Mouse (Mus musculus): ENCODE data around the gene 1700024G13Rik. TPM values are rescaled to one million over a fixed set of nuclear protein-coding genes. Genes with fewer than 3 reads are reported as not detected.
"Not testable (repeated sequence)": the region's sequence is repeated elsewhere in the genome, so short reads cannot be mapped to it uniquely, and the experiment has no call there.

1700024G13Rik gene
- polyA plus RNA-seq, 1 experiment from 2014 or later: not detected

GRCm38 (mm10) chr14:32372510-32372909 is 15.7 kb downstream of the 1700024G13Rik start:
- Histone ChIP-seq H3K9me3 (ENCODE audit: control insufficient read depth, low read length) (no peaks in the 10 kb centered on the region), H3K27ac (replicated peaks) (no peak overlapping the region), H3K9ac (ENCODE audit: low read length) (no peak overlapping the region), H3K36me3 (ENCODE audit: control insufficient read depth, insufficient read depth, low read length) (no peaks in the 10 kb centered on the region), H3K27me3 (ENCODE audit: control insufficient read depth, insufficient read depth, low read length) (no peaks in the 10 kb centered on the region), H3K4me1 (replicated peaks; ENCODE audit: control insufficient read depth, insufficient read depth) (no peaks in the 10 kb centered on the region), H3K4me3 (ENCODE audit: low read depth, low read length) (no peak overlapping the region), H3K4me2 (replicated peaks; ENCODE audit: low read depth) (no peak overlapping the region)
- WGBS: 71% methylated on average over 2 of the region's 2 CpGs
- DNase-seq (ENCODE audit: low spot score): no peak
- ATAC-seq (ENCODE audit: low FRiP score, low TSS enrichment): no peak
- no peak for TF ChIP-seq CTCF (IDR thresholded peaks at IDR 0.05; ENCODE audit: low read depth)
- TF ChIP-seq EP300 (optimal IDR thresholded peaks at IDR 0.05): no peak

- Histone ChIP-seq H3K27me3 (ENCODE audit: control insufficient read depth, insufficient read depth, low read length) (no peaks in the 10 kb centered on the region), H3K4me1 (replicated peaks; ENCODE audit: control insufficient read depth, insufficient read depth) (no peaks in the 10 kb centered on the region), H3K4me3 (ENCODE audit: low read depth, low read length) (no peak overlapping the region), H3K9me3 (ENCODE audit: control insufficient read depth, low read length) (no peaks in the 10 kb centered on the region), H3K36me3 (ENCODE audit: control insufficient read depth, insufficient read depth, low read length) (no peaks in the 10 kb centered on the region), H3K9ac (ENCODE audit: low read length) (no peak overlapping the region), H3K27ac (replicated peaks) (no peak overlapping the region), H3K4me2 (replicated peaks; ENCODE audit: low read depth) (no peak overlapping the region)
- 39% methylated on average over 7 of the region's 7 CpGs for WGBS
- ATAC-seq (ENCODE audit: low FRiP score, low TSS enrichment) (no peak), DNase-seq (ENCODE audit: low spot score) (no peak)
- TF ChIP-seq EP300 (optimal IDR thresholded peaks at IDR 0.05) (no peak), CTCF (IDR thresholded peaks at IDR 0.05; ENCODE audit: low read depth) (no peak)
Observed at GRCm38 (mm10) chr14:32369756-32370155, 18.4 kb downstream of the 1700024G13Rik start.

- H3K4me1 ChIP-seq (replicated peaks; ENCODE audit: control insufficient read depth, insufficient read depth): no peaks in the 10 kb centered on the region
- no peak overlapping the region for H3K4me3 ChIP-seq (ENCODE audit: low read depth, low read length)
- DNase-seq (ENCODE audit: low spot score) (no peak), ATAC-seq (ENCODE audit: low FRiP score, low TSS enrichment) (no peak)
- H3K4me2 ChIP-seq (replicated peaks; ENCODE audit: low read depth): no peak overlapping the region
- no peak overlapping the region for H3K27ac ChIP-seq (replicated peaks)
- no peaks in the 10 kb centered on the region for H3K27me3 ChIP-seq (ENCODE audit: control insufficient read depth, insufficient read depth, low read length)
- TF ChIP-seq CTCF (IDR thresholded peaks at IDR 0.05; ENCODE audit: low read depth) (no peak), EP300 (optimal IDR thresholded peaks at IDR 0.05) (no peak)
- 53% methylated on average over 7 of the region's 7 CpGs for WGBS
- no peaks in the 10 kb centered on the region for H3K36me3 ChIP-seq (ENCODE audit: control insufficient read depth, insufficient read depth, low read length)
- H3K9ac ChIP-seq (ENCODE audit: low read length): no peak overlapping the region
- H3K9me3 ChIP-seq (ENCODE audit: control insufficient read depth, low read length): no peaks in the 10 kb centered on the region
Observed at GRCm38 (mm10) chr14:32364359-32364758, 23.8 kb downstream of the 1700024G13Rik start.

GRCm38 (mm10) chr14:32351181-32351920 is 36.8 kb downstream of the 1700024G13Rik start:
- not testable (repeated sequence) for H3K36me3 ChIP-seq (ENCODE audit: control insufficient read depth, insufficient read depth, low read length); DNase-seq (ENCODE audit: low spot score); H3K4me2 ChIP-seq (replicated peaks; ENCODE audit: low read depth); H3K4me1 ChIP-seq (replicated peaks; ENCODE audit: control insufficient read depth, insufficient read depth); H3K27ac ChIP-seq (replicated peaks); H3K27me3 ChIP-seq (ENCODE audit: control insufficient read depth, insufficient read depth, low read length); H3K4me3 ChIP-seq (ENCODE audit: low read depth, low read length); H3K9ac ChIP-seq (ENCODE audit: low read length); ATAC-seq (ENCODE audit: low FRiP score, low TSS enrichment); H3K9me3 ChIP-seq (ENCODE audit: control insufficient read depth, low read length)
- WGBS: 24% methylated on average over 6 of the region's 6 CpGs

GRCm38 (mm10) chr14:32347307-32347706 is 40.9 kb downstream of the 1700024G13Rik start:
- TF ChIP-seq EP300 (optimal IDR thresholded peaks at IDR 0.05) (no peak), CTCF (IDR thresholded peaks at IDR 0.05; ENCODE audit: low read depth) (no peak)
- DNase-seq (ENCODE audit: low spot score): no peak
- Histone ChIP-seq H3K36me3 (ENCODE audit: control insufficient read depth, insufficient read depth, low read length) (no peaks in the 10 kb centered on the region; the same call in 1 of the 2 replicates), H3K4me2 (replicated peaks; ENCODE audit: low read depth) (no peak overlapping the region), H3K27ac (replicated peaks) (no peak overlapping the region), H3K9ac (ENCODE audit: low read length) (no peak overlapping the region), H3K4me1 (replicated peaks; ENCODE audit: control insufficient read depth, insufficient read depth) (no peaks in the 10 kb centered on the region), H3K27me3 (ENCODE audit: control insufficient read depth, insufficient read depth, low read length) (no peaks in the 10 kb centered on the region), H3K9me3 (ENCODE audit: control insufficient read depth, low read length) (no peaks in the 10 kb centered on the region), H3K4me3 (ENCODE audit: low read depth, low read length) (no peak overlapping the region)
- 90% methylated on average over 9 of the region's 9 CpGs for WGBS
- no peak for ATAC-seq (ENCODE audit: low FRiP score, low TSS enrichment)

- 75% methylated on average over 8 of the region's 10 CpGs for WGBS
- Histone ChIP-seq H3K27me3 (ENCODE audit: control insufficient read depth, insufficient read depth, low read length) (no peaks in the 10 kb centered on the region), H3K4me3 (ENCODE audit: low read depth, low read length) (no peak overlapping the region), H3K9me3 (ENCODE audit: control insufficient read depth, low read length) (no peaks in the 10 kb centered on the region), H3K9ac (ENCODE audit: low read length) (no peak overlapping the region), H3K4me1 (replicated peaks; ENCODE audit: control insufficient read depth, insufficient read depth) (no peaks in the 10 kb centered on the region), H3K4me2 (replicated peaks; ENCODE audit: low read depth) (no peak overlapping the region), H3K36me3 (ENCODE audit: control insufficient read depth, insufficient read depth, low read length) (no peaks in the 10 kb centered on the region; the same call in 1 of the 2 replicates), H3K27ac (replicated peaks) (no peak overlapping the region)
- DNase-seq (ENCODE audit: low spot score) (no peak), ATAC-seq (ENCODE audit: low FRiP score, low TSS enrichment) (no peak)
- TF ChIP-seq CTCF (IDR thresholded peaks at IDR 0.05; ENCODE audit: low read depth) (no peak), EP300 (optimal IDR thresholded peaks at IDR 0.05) (no peak)
Observed at GRCm38 (mm10) chr14:32344694-32345093, 43.5 kb downstream of the 1700024G13Rik start.
